Comparison of ENCODE assay signal across 8 mouse cellular contexts in genomic region chr11:98942923-98943641, GRCm38 (mm10). TPM values are rescaled to one million over a fixed set of nuclear protein-coding genes. Genes with fewer than 3 reads are reported as not detected.
DNase-seq lines count a peak whose midpoint lies in the region; ATAC-seq and TF ChIP-seq lines count a peak whose summit lies in the region.

No protein-coding gene starts in this region.

- DNase-seq in thymus, adult 2 months = peak; percentile 35
- no peak for DNase-seq in thymus, postnatal 0 days (ENCODE audit: low spot score)
- peak; percentile 83 to 86 for DNase-seq in heart, postnatal 10 days
- DNase-seq in kidney, postnatal 25 days = peak; percentile 78 to 91
- no peak for DNase-seq in midbrain, embryonic 10.5 days (ENCODE audit: low spot score)
- DNase-seq in embryo, embryonic 9.5 days (ENCODE audit: extremely low spot score) = no peak
- DNase-seq in embryo, embryonic 10.5 days (ENCODE audit: low spot score) = no peak

- peak overlapping the region; percentile 55 for H3K9ac ChIP-seq in embryonic facial prominence, embryonic 12.5 days

- intact Hi-C loops in heart, postnatal 10 days (cut with DNase I) = no loop called here

- H3K4me3 ChIP-seq in thymus, adult 2 months (ENCODE audit: control insufficient read depth, insufficient read depth, low read length) = no peak overlapping the region
- peak overlapping the region; percentile 82; the same call in 1 of the 2 replicates for H3K4me3 ChIP-seq in embryonic facial prominence, embryonic 12.5 days
- peak overlapping the region; percentile 74; the same call in 1 of the 2 replicates for H3K4me3 ChIP-seq in midbrain, embryonic 10.5 days

- ATAC-seq in embryonic facial prominence, embryonic 12.5 days (ENCODE audit: insufficient number of reproducible peaks, insufficient read depth, low FRiP score, low TSS enrichment) = no peak

- no peaks in the 10 kb centered on the region for H3K27me3 ChIP-seq in thymus, adult 2 months (ENCODE audit: control insufficient read depth, insufficient read depth, low read length)
- H3K27me3 ChIP-seq in embryonic facial prominence, embryonic 12.5 days = no peaks in the 10 kb centered on the region
- H3K27me3 ChIP-seq in midbrain, embryonic 10.5 days (ENCODE audit: low read depth, poor library complexity, severe bottlenecking) = peaks cover 19% of the 10 kb centered on the region

- no peaks in the 10 kb centered on the region for H3K9me3 ChIP-seq in embryonic facial prominence, embryonic 12.5 days
- no peaks in the 10 kb centered on the region for H3K9me3 ChIP-seq in midbrain, embryonic 10.5 days (replicated peaks)

- H3K4me1 ChIP-seq in thymus, adult 2 months (replicated peaks; ENCODE audit: control insufficient read depth, insufficient read depth, low read length) = peaks cover 90% of the 10 kb centered on the region
- peaks cover 82% of the 10 kb centered on the region for H3K4me1 ChIP-seq in embryonic facial prominence, embryonic 12.5 days
- H3K4me1 ChIP-seq in midbrain, embryonic 10.5 days = peaks cover 87% of the 10 kb centered on the region

- TF ChIP-seq POLR2A in thymus, adult 2 months (IDR thresholded peaks at IDR 0.05; ENCODE audit: control insufficient read depth, extremely low read depth, insufficient read depth, low read length, poor library complexity) = no peak

- peak overlapping the region; percentile 91 for H3K4me2 ChIP-seq in embryonic facial prominence, embryonic 12.5 days (replicated peaks)

- H3K27ac ChIP-seq in thymus, adult 2 months (ENCODE audit: control insufficient read depth, insufficient read depth, low read length) = peak overlapping the region; percentile 43; the same call in 1 of the 2 replicates
- H3K27ac ChIP-seq in embryonic facial prominence, embryonic 12.5 days = peak overlapping the region; percentile 99
- H3K27ac ChIP-seq in midbrain, embryonic 10.5 days (replicated peaks) = peak overlapping the region; percentile 94

- H3K36me3 ChIP-seq in thymus, adult 2 months (ENCODE audit: control insufficient read depth, insufficient read depth, low read length) = no peaks in the 10 kb centered on the region
- H3K36me3 ChIP-seq in embryonic facial prominence, embryonic 12.5 days = no peaks in the 10 kb centered on the region
- H3K36me3 ChIP-seq in midbrain, embryonic 10.5 days = no peaks in the 10 kb centered on the region

- WGBS in thymus, adult 2 months = 55% methylated on average over 8 of the region's 8 CpGs
- 45% methylated on average over 8 of the region's 8 CpGs for WGBS in embryonic facial prominence, embryonic 12.5 days
- WGBS in midbrain, embryonic 10.5 days = 82% methylated on average over 8 of the region's 8 CpGs

- no peak for TF ChIP-seq CTCF in thymus, adult 2 months (IDR thresholded peaks at IDR 0.05; ENCODE audit: borderline replicate concordance, control insufficient read depth, extremely low read depth, insufficient read depth, low read length, poor library complexity)

RNA-seq across cellular contexts. Expression of gene Rara, which starts 15.5 kb away (rescaled TPM):
- polyA plus RNA-seq in thymus, adult 2 months (2012; rRNA removed) = 63.5 and 74.1 TPM in 2 replicates
- polyA plus RNA-seq in thymus, postnatal 0 days (2015; fragmentation: Nextera tagmentation; extraction: Ambion mirVana) = 40.4 and 41.0 TPM in 2 replicates
- 48.8 and 49.2 TPM in 2 replicates for polyA plus RNA-seq in embryonic facial prominence, embryonic 12.5 days (2016; fragmentation: Nextera tagmentation; extraction: Ambion mirVana)
- total RNA-seq in heart, postnatal 10 days (2021) = 10 to 100 TPM; 31.9 to 33.0 TPM
- 15.5 and 16.1 TPM in 2 replicates for polyA plus RNA-seq in midbrain, embryonic 10.5 days (2016; fragmentation: Nextera tagmentation; extraction: Ambion mirVana)

RNA-seq across cellular contexts. Expression of gene Cdc6, which starts 35.5 kb away (rescaled TPM):
- 8.4 and 12.2 TPM in 2 replicates for polyA plus RNA-seq in thymus, adult 2 months (2012; rRNA removed)
- polyA plus RNA-seq in thymus, postnatal 0 days (2015; fragmentation: Nextera tagmentation; extraction: Ambion mirVana) = 40.6 and 53.2 TPM in 2 replicates
- 33.1 and 34.7 TPM in 2 replicates for polyA plus RNA-seq in embryonic facial prominence, embryonic 12.5 days (2016; fragmentation: Nextera tagmentation; extraction: Ambion mirVana)
- total RNA-seq in heart, postnatal 10 days (2021) = 1 to 10 TPM; 3.3 to 3.6 TPM
- polyA plus RNA-seq in midbrain, embryonic 10.5 days (2016; fragmentation: Nextera tagmentation; extraction: Ambion mirVana) = 53.3 and 67.8 TPM in 2 replicates

RNA-seq across cellular contexts. Expression of gene Gjd3, which starts 39.7 kb away (rescaled TPM):
- polyA plus RNA-seq in thymus, adult 2 months (2012; rRNA removed) = 1.3 and 1.9 TPM in 2 replicates
- polyA plus RNA-seq in thymus, postnatal 0 days (2015; fragmentation: Nextera tagmentation; extraction: Ambion mirVana) = 0.27 and 0.51 TPM in 2 replicates
- 0.73 and 1.4 TPM in 2 replicates for polyA plus RNA-seq in embryonic facial prominence, embryonic 12.5 days (2016; fragmentation: Nextera tagmentation; extraction: Ambion mirVana)
- total RNA-seq in heart, postnatal 10 days (2021) = 1 to 10 TPM; 1.3 to 2.0 TPM
- 0.16 TPM in 1 of 2 replicates, not detected in the other for polyA plus RNA-seq in midbrain, embryonic 10.5 days (2016; fragmentation: Nextera tagmentation; extraction: Ambion mirVana)

Comparison
In these comparisons a context has a peak if more than half of its experiments do, and no peak if none do; other contexts are left out.
1. DNase-seq: peak in thymus, adult 2 months (single experiment), heart, postnatal 10 days (2 of 2) and kidney, postnatal 25 days (2 of 2); none in thymus, postnatal 0 days (single experiment), midbrain, embryonic 10.5 days (single experiment), embryo, embryonic 9.5 days (single experiment) and embryo, embryonic 10.5 days (single experiment).
2. H3K27ac ChIP-seq: peak in every context shown above with its lines; median percentile 99 in embryonic facial prominence, embryonic 12.5 days; 94 in midbrain, embryonic 10.5 days; 43 in thymus, adult 2 months.